ENCODE assay signal across 15 mouse cellular contexts in the genomic region with DNA sequence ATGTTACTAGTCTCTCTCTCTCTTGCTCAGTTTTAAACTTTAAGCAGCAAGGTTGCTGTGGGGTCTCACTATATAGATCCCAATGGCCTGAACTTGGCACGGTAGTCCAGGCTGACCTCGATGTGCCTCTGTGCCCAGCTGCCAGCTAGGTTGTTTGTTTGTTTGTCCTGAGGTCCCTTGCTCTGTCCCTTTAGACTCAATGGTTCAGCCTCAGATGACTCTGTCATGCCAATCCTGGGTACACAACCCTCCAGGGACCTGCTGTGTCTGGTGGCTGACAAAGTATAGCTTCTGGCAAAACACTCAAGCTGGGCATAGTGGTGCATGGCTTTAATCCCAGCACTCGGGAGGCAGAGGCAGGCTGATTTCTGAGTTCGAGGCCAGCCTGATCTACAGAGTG.
"Had no signal": no experiment of that assay in that cellular context is flagged by ENCODE, and none has a peak within 500 bp of the region (broad histone marks: within the 10 kb centered on the region; RNA-seq: fewer than 3 reads in every experiment).

No protein-coding gene starts in this region.

- H3K27me3 ChIP-seq: neural tube, embryonic 15.5 days had no signal

- H3K27ac ChIP-seq: kidney, postnatal 0 days; liver, embryonic 14.5 days; midbrain, embryonic 10.5 days; neural tube, embryonic 15.5 days had no signal

- H3K4me2 ChIP-seq: neural tube, embryonic 15.5 days had no signal

- H3K9ac ChIP-seq: liver, embryonic 14.5 days; neural tube, embryonic 15.5 days had no signal

- DNase-seq: kidney, adult 11 months; kidney, adult 9 months; kidney, postnatal 36 days; layer of hippocampus, adult 9-11 months; layer of hippocampus, postnatal 36 days; midbrain, embryonic 14.5 days; right cerebral cortex, adult 18-20 months; right cerebral cortex, postnatal 25 days; thymus, adult 18-20 months; thymus, postnatal 14 days had no signal

- H3K36me3 ChIP-seq: neural tube, embryonic 15.5 days had no signal

- H3K9me3 ChIP-seq: neural tube, embryonic 15.5 days had no signal

- H3K4me3 ChIP-seq: midbrain, embryonic 10.5 days; myocyte; neural tube, embryonic 15.5 days had no signal
